Mouse (Mus musculus) heart, embryonic 10.5 days (tissue): ENCODE measurements around the gene Ppdpf. TPM values are rescaled to one million over a fixed set of nuclear protein-coding genes. Genes with fewer than 3 reads are reported as not detected.

ENCODE experiments used
- DNase-seq: peaks from one replicate; pipeline ENCODE4 v3.0.0-alpha.2; 2017; ENCODE audit warnings: low spot score
- H3K27ac ChIP-seq: fragments of 300-500 bp; sonication (generic); 2 replicates; pipeline ENCODE4 v1.5.1; 2016; ENCODE audit warnings: mild to moderate bottlenecking
- H3K27me3 ChIP-seq: fragments of 300-500 bp; sonication (generic); 2 replicates; pipeline ENCODE4 v1.6.1; 2016; ENCODE audit warnings: mild to moderate bottlenecking; ENCODE audit not compliant: poor library complexity, insufficient read depth, severe bottlenecking
- H3K36me3 ChIP-seq: fragments of 300-500 bp; sonication (generic); 2 replicates; pipeline ENCODE4 v1.6.1; 2016; ENCODE audit warnings: mild to moderate bottlenecking, moderate library complexity
- H3K4me1 ChIP-seq: fragments of 300-500 bp; sonication (generic); 2 replicates; pipeline ENCODE4 v1.6.1; 2016; ENCODE audit warnings: mild to moderate bottlenecking
- H3K4me3 ChIP-seq: fragments of 300-500 bp; sonication (generic); 2 replicates; pipeline ENCODE4 v1.5.1; 2016; ENCODE audit warnings: mild to moderate bottlenecking, moderate library complexity
- H3K9me3 ChIP-seq: fragments of 300-500 bp; sonication (generic); 2 replicates; pipeline ENCODE4 v1.6.1; 2016; ENCODE audit warnings: mild to moderate bottlenecking, moderate library complexity
- WGBS: fragments of 180-500 bp; shearing (Covaris S2); methylation state at CpG from one replicate; pipeline ENCODE4 v1.1.7; 2016; 5-methylcytosine and 5-hydroxymethylcytosine counted together
- polyA plus RNA-seq: library from polyadenylated mRNA; unstranded; fragments of >200 nt; fragmentation: Nextera tagmentation; extraction: Ambion mirVana; gene quantifications from 2 replicates; pipeline ENCODE4 v1.2.1, GENCODE M21; 2016

Ppdpf gene
- polyA plus RNA-seq, 1 experiment from 2014 or later, result 240 TPM

- Histone ChIP-seq H3K27me3 (peaks cover 93% of the 10 kb centered on the region), H3K9me3 (no peaks in the 10 kb centered on the region), H3K27ac (no peak overlapping the region), H3K4me1 (peaks cover 32% of the 10 kb centered on the region), H3K36me3 (peaks cover 10% of the 10 kb centered on the region; the same call in 1 of the 2 replicates), H3K4me3 (no peak overlapping the region)
- 9% methylated on average over 1 of the region's 1 CpGs for WGBS
- DNase-seq, result no peak
These were observed 33.2 kb upstream of the Ppdpf start for GRCm38 (mm10) chr2:181153837-181154236.

- no peak for DNase-seq
- Histone ChIP-seq H3K9me3 (no peaks in the 10 kb centered on the region), H3K27me3 (peaks cover 87% of the 10 kb centered on the region), H3K4me1 (peaks cover 37% of the 10 kb centered on the region), H3K36me3 (peaks cover 10% of the 10 kb centered on the region; the same call in 1 of the 2 replicates), H3K27ac (no peak overlapping the region), H3K4me3 (no peak overlapping the region)
- 80% methylated on average over 3 of the region's 3 CpGs for WGBS
These were observed 32.7 kb upstream of the Ppdpf start for GRCm38 (mm10) chr2:181154361-181154760.

- H3K27ac ChIP-seq, result peak overlapping the region; percentile 83; the same call in 1 of the 2 replicates
- H3K27me3 ChIP-seq, result peaks cover 82% of the 10 kb centered on the region
- H3K9me3 ChIP-seq, result no peaks in the 10 kb centered on the region
- no peak for DNase-seq
- peaks cover 10% of the 10 kb centered on the region; the same call in 1 of the 2 replicates for H3K36me3 ChIP-seq
- H3K4me3 ChIP-seq, result peak overlapping the region; percentile 61; the same call in 1 of the 2 replicates
- 54% methylated on average over 8 of the region's 8 CpGs for WGBS
- peaks cover 43% of the 10 kb centered on the region for H3K4me1 ChIP-seq
These were observed 32.1 kb upstream of the Ppdpf start for GRCm38 (mm10) chr2:181154831-181155415.

GRCm38 (mm10) chr2:181155801-181156200, 31.2 kb upstream of the Ppdpf start:
- no peaks in the 10 kb centered on the region for H3K9me3 ChIP-seq
- peak overlapping the region; percentile 83 for H3K27ac ChIP-seq
- no peak for DNase-seq
- peaks cover 9% of the 10 kb centered on the region; the same call in 1 of the 2 replicates for H3K36me3 ChIP-seq
- H3K4me1 ChIP-seq, result peaks cover 45% of the 10 kb centered on the region
- H3K27me3 ChIP-seq, result peaks cover 73% of the 10 kb centered on the region
- 49% methylated on average over 4 of the region's 4 CpGs for WGBS
- H3K4me3 ChIP-seq, result peak overlapping the region; percentile 61

- Histone ChIP-seq H3K4me1 (peaks cover 45% of the 10 kb centered on the region), H3K9me3 (no peaks in the 10 kb centered on the region), H3K27ac (peak within 1 kb of the TSS; percentile 83), H3K36me3 (0 out of 2 replicates have a peak, but pooled peaks cover 7% of the 10 kb centered on the region), H3K4me3 (peak within 1 kb of the TSS; percentile 61), H3K27me3 (peaks cover 66% of the 10 kb centered on the region)
- no peak for DNase-seq
- WGBS, result 3% methylated on average over 55 of the region's 55 CpGs
These were observed 30.6 kb upstream of the Ppdpf start, which contains the start of gene Eef1a2 for GRCm38 (mm10) chr2:181156248-181157121. Gene Eef1a2, minus strand, starts transcription at chr2:181157014.

- Histone ChIP-seq H3K9me3 (no peaks in the 10 kb centered on the region), H3K4me1 (peaks cover 45% of the 10 kb centered on the region), H3K27ac (no peak overlapping the region), H3K4me3 (peak overlapping the region; percentile 61), H3K27me3 (peaks cover 61% of the 10 kb centered on the region), H3K36me3 (0 out of 2 replicates have a peak, but pooled peaks cover 7% of the 10 kb centered on the region)
- WGBS, result 66% methylated on average over 4 of the region's 4 CpGs
- no peak for DNase-seq
These were observed 29.9 kb upstream of the Ppdpf start for GRCm38 (mm10) chr2:181157180-181157579.

- peaks cover 55% of the 10 kb centered on the region for H3K27me3 ChIP-seq
- H3K4me3 ChIP-seq, result no peak overlapping the region
- no peak overlapping the region for H3K27ac ChIP-seq
- 74% methylated on average over 6 of the region's 6 CpGs for WGBS
- no peak for DNase-seq
- 0 out of 2 replicates have a peak, but pooled peaks cover 2% of the 10 kb centered on the region for H3K36me3 ChIP-seq
- no peaks in the 10 kb centered on the region for H3K9me3 ChIP-seq
- H3K4me1 ChIP-seq, result peaks cover 45% of the 10 kb centered on the region
These were observed 29.2 kb upstream of the Ppdpf start for GRCm38 (mm10) chr2:181157716-181158302.

- Histone ChIP-seq H3K4me3 (no peak overlapping the region), H3K4me1 (peaks cover 45% of the 10 kb centered on the region), H3K27me3 (peaks cover 51% of the 10 kb centered on the region), H3K36me3 (no peaks in the 10 kb centered on the region), H3K9me3 (no peaks in the 10 kb centered on the region), H3K27ac (no peak overlapping the region)
- DNase-seq, result no peak
- WGBS, result 80% methylated on average over 2 of the region's 2 CpGs
These were observed 28.6 kb upstream of the Ppdpf start for GRCm38 (mm10) chr2:181158471-181158870.

GRCm38 (mm10) chr2:181159091-181159514, 27.9 kb upstream of the Ppdpf start:
- Histone ChIP-seq H3K4me3 (no peak overlapping the region; the same call in 1 of the 2 replicates), H3K9me3 (no peaks in the 10 kb centered on the region), H3K27ac (peak overlapping the region; percentile 6; the same call in 1 of the 2 replicates), H3K4me1 (peaks cover 45% of the 10 kb centered on the region), H3K27me3 (peaks cover 47% of the 10 kb centered on the region), H3K36me3 (no peaks in the 10 kb centered on the region)
- DNase-seq, result no peak
- WGBS, result 44% methylated on average over 7 of the region's 7 CpGs

GRCm38 (mm10) chr2:181159771-181160170, 27.3 kb upstream of the Ppdpf start:
- 0 out of 2 replicates have a peak overlapping the region, but pooled peaks have one; percentile 6 for H3K27ac ChIP-seq
- DNase-seq, result no peak
- WGBS, result 0% methylated on average over 2 of the region's 2 CpGs
- no peaks in the 10 kb centered on the region for H3K9me3 ChIP-seq
- no peaks in the 10 kb centered on the region for H3K36me3 ChIP-seq
- H3K27me3 ChIP-seq, result peaks cover 40% of the 10 kb centered on the region
- no peak overlapping the region for H3K4me3 ChIP-seq
- peaks cover 39% of the 10 kb centered on the region for H3K4me1 ChIP-seq

GRCm38 (mm10) chr2:181160821-181161220, 26.2 kb upstream of the Ppdpf start:
- no peaks in the 10 kb centered on the region for H3K9me3 ChIP-seq
- H3K4me1 ChIP-seq, result peaks cover 28% of the 10 kb centered on the region
- no peak for DNase-seq
- no peaks in the 10 kb centered on the region for H3K36me3 ChIP-seq
- H3K4me3 ChIP-seq, result no peak overlapping the region
- WGBS, result 79% methylated on average over 4 of the region's 4 CpGs
- H3K27ac ChIP-seq, result no peak overlapping the region
- peaks cover 34% of the 10 kb centered on the region for H3K27me3 ChIP-seq

- no peaks in the 10 kb centered on the region for H3K9me3 ChIP-seq
- H3K4me3 ChIP-seq, result no peak overlapping the region
- H3K27me3 ChIP-seq, result peaks cover 6% of the 10 kb centered on the region
- 84% methylated on average over 5 of the region's 5 CpGs for WGBS
- DNase-seq, result no peak
- H3K27ac ChIP-seq, result no peak overlapping the region
- no peaks in the 10 kb centered on the region for H3K4me1 ChIP-seq
- H3K36me3 ChIP-seq, result no peaks in the 10 kb centered on the region
These were observed 20.6 kb upstream of the Ppdpf start for GRCm38 (mm10) chr2:181166469-181166868.
